Mouse (Mus musculus): ENCODE results near the gene Pakap.

DNA sequence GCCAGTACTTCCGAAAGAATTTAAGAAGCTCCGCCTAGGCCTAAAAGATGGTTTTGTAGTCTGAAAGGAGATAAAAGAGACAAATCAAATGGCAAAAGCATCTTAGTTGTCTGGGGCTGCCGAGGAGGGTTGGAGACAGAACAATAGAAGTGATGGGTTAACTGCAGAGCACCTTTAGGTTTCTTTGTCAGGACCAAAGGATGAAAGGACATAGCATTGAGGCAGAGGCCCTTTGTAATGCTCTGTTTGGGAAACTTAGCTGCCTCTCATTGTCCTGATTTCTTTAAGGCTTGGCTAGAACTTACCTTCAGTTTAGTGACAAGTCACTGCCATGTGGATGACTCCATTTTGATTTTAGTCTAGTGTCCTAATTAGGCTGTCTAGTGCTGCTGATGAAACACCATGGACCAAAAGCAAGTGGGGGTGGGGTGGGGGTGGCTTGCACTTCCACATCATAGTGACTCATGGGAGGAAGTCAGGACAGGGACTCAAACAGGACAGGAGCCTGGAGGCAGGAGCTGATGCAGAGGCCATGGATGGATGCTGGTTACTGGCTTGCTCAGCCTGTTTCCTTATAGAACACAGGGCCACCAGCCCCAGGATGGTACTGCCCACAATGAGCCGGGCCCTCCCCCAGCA is 202.3 kb downstream of the Pakap start:
- TF ChIP-seq POLR2A (IDR thresholded peaks at IDR 0.05; ENCODE audit: borderline replicate concordance, low read depth, low read length) (no peak), CTCF (IDR thresholded peaks at IDR 0.05; ENCODE audit: low read depth, low read length) (no peak)

Data from bone marrow macrophage, adult 2 months (primary cell).